Comparison of ENCODE assay signal across 17 mouse cellular contexts in genomic region chr14:48530629-48531028, GRCm38 (mm10).
"Had no signal": no experiment of that assay in that cellular context is flagged by ENCODE, and none has a peak within 500 bp of the region (broad histone marks: within the 10 kb centered on the region; RNA-seq: fewer than 3 reads in every experiment).

No protein-coding gene starts in this region.

- H3K4me3 ChIP-seq: lung, embryonic 15.5 days; megakaryocyte, embryonic 14.5 days; midbrain, embryonic 13.5 days; midbrain, embryonic 15.5 days; neural tube, embryonic 12.5 days; stomach, embryonic 15.5 days had no signal

- H3K36me3 ChIP-seq: lung, embryonic 15.5 days; midbrain, embryonic 13.5 days; midbrain, embryonic 15.5 days; neural tube, embryonic 12.5 days; stomach, embryonic 15.5 days had no signal

- H3K4me2 ChIP-seq: lung, embryonic 15.5 days; midbrain, embryonic 11.5 days; midbrain, embryonic 13.5 days; midbrain, embryonic 15.5 days; neural tube, embryonic 12.5 days; stomach, embryonic 15.5 days had no signal

- H3K4me1 ChIP-seq: lung, embryonic 15.5 days; megakaryocyte, embryonic 14.5 days; midbrain, embryonic 13.5 days; midbrain, embryonic 15.5 days; neural tube, embryonic 12.5 days; stomach, embryonic 15.5 days had no signal

- H3K27me3 ChIP-seq: lung, embryonic 15.5 days; midbrain, embryonic 15.5 days; stomach, embryonic 15.5 days had no signal

- H3K27ac ChIP-seq: lung, embryonic 15.5 days; macrophage; midbrain, embryonic 13.5 days; midbrain, embryonic 15.5 days; neural tube, embryonic 12.5 days; stomach, embryonic 15.5 days; stomach, postnatal 0 days had no signal

- ATAC-seq: lung, postnatal 0 days; midbrain, embryonic 13.5 days; midbrain, embryonic 15.5 days had no signal

- H3K9me3 ChIP-seq: lung, embryonic 15.5 days; megakaryocyte, embryonic 14.5 days; midbrain, embryonic 13.5 days; midbrain, embryonic 15.5 days; neural tube, embryonic 12.5 days; stomach, embryonic 15.5 days had no signal

- DNase-seq: lung, adult 2 months; lung, postnatal 14 days; lung, postnatal 36 days; right cerebral cortex, postnatal 14 days; thymus, adult 2 months; thymus, postnatal 25 days; thymus, postnatal 4 days had no signal

- H3K9ac ChIP-seq: lung, embryonic 15.5 days; midbrain, embryonic 13.5 days; midbrain, embryonic 15.5 days; neural tube, embryonic 12.5 days; stomach, embryonic 15.5 days had no signal
